Mouse (Mus musculus): Measurements from ENCODE around the gene Smox. TPM values are rescaled to one million over a fixed set of nuclear protein-coding genes. Genes with fewer than 3 reads are reported as not detected.
A peak's percentile ranks its signal among the peaks of the same experiment; 100 is the strongest.

Smox gene
- polyA plus RNA-seq, 1 experiment from 2014 or later, result 19.1 TPM

- ATAC-seq (ENCODE audit: low FRiP score, low TSS enrichment) (peak; percentile 52), DNase-seq (ENCODE audit: low spot score) (peak; percentile 73)
- TF ChIP-seq CTCF (IDR thresholded peaks at IDR 0.05; ENCODE audit: low read depth) (peak; percentile 78), EP300 (optimal IDR thresholded peaks at IDR 0.05) (no peak)
- no peaks in the 10 kb centered on the region; the same call in 1 of the 2 replicates for H3K4me1 ChIP-seq (replicated peaks; ENCODE audit: control insufficient read depth, insufficient read depth)
- H3K27me3 ChIP-seq (ENCODE audit: control insufficient read depth, insufficient read depth, low read length), result peaks cover 3% of the 10 kb centered on the region; the same call in 1 of the 2 replicates
- peak overlapping the region; percentile 53 for H3K9ac ChIP-seq (ENCODE audit: low read length)
- H3K4me2 ChIP-seq (replicated peaks; ENCODE audit: low read depth), result peak overlapping the region; percentile 90
- H3K36me3 ChIP-seq (ENCODE audit: control insufficient read depth, insufficient read depth, low read length), result no peaks in the 10 kb centered on the region
- WGBS, result 2% methylated on average over 45 of the region's 45 CpGs
- no peaks in the 10 kb centered on the region for H3K9me3 ChIP-seq (ENCODE audit: control insufficient read depth, low read length)
- no peak overlapping the region for H3K27ac ChIP-seq (replicated peaks)
- H3K4me3 ChIP-seq (ENCODE audit: low read depth, low read length), result peak overlapping the region; percentile 47
Observed at GRCm38 (mm10) chr2:131545386-131546307, 54.4 kb downstream of the Smox start.

- Histone ChIP-seq H3K36me3 (ENCODE audit: control insufficient read depth, insufficient read depth, low read length) (no peaks in the 10 kb centered on the region), H3K27ac (replicated peaks) (no peak overlapping the region), H3K4me3 (ENCODE audit: low read depth, low read length) (peak overlapping the region; percentile 47), H3K9ac (ENCODE audit: low read length) (peak overlapping the region; percentile 53), H3K4me1 (replicated peaks; ENCODE audit: control insufficient read depth, insufficient read depth) (no peaks in the 10 kb centered on the region; the same call in 1 of the 2 replicates), H3K27me3 (ENCODE audit: control insufficient read depth, insufficient read depth, low read length) (peaks cover 3% of the 10 kb centered on the region; the same call in 1 of the 2 replicates), H3K9me3 (ENCODE audit: control insufficient read depth, low read length) (no peaks in the 10 kb centered on the region), H3K4me2 (replicated peaks; ENCODE audit: low read depth) (peak overlapping the region; percentile 90)
- WGBS, result 7% methylated on average over 27 of the region's 27 CpGs
- DNase-seq (ENCODE audit: low spot score) (no peak), ATAC-seq (ENCODE audit: low FRiP score, low TSS enrichment) (no peak)
- TF ChIP-seq CTCF (IDR thresholded peaks at IDR 0.05; ENCODE audit: low read depth) (no peak), EP300 (optimal IDR thresholded peaks at IDR 0.05) (no peak)
Observed at GRCm38 (mm10) chr2:131546308-131546700, 55.0 kb downstream of the Smox start.

GRCm38 (mm10) chr2:131546745-131547408 lies 55.6 kb downstream of the Smox start:
- H3K4me2 ChIP-seq (replicated peaks; ENCODE audit: low read depth), result peak overlapping the region; percentile 90
- H3K27me3 ChIP-seq (ENCODE audit: control insufficient read depth, insufficient read depth, low read length), result peaks cover 3% of the 10 kb centered on the region; the same call in 1 of the 2 replicates
- WGBS, result 16% methylated on average over 19 of the region's 19 CpGs
- H3K27ac ChIP-seq (replicated peaks), result 0 out of 2 replicates have a peak overlapping the region, but pooled peaks have one; percentile 4
- no peaks in the 10 kb centered on the region for H3K9me3 ChIP-seq (ENCODE audit: control insufficient read depth, low read length)
- no peaks in the 10 kb centered on the region for H3K36me3 ChIP-seq (ENCODE audit: control insufficient read depth, insufficient read depth, low read length)
- peak overlapping the region; percentile 47 for H3K4me3 ChIP-seq (ENCODE audit: low read depth, low read length)
- ATAC-seq (ENCODE audit: low FRiP score, low TSS enrichment) (no peak), DNase-seq (ENCODE audit: low spot score) (peak; percentile 45)
- H3K9ac ChIP-seq (ENCODE audit: low read length), result no peak overlapping the region
- no peak for TF ChIP-seq EP300 (optimal IDR thresholded peaks at IDR 0.05)
- TF ChIP-seq CTCF (IDR thresholded peaks at IDR 0.05; ENCODE audit: low read depth), result 0 out of 2 replicates have a peak, but pooled peaks have one; percentile 12
- no peaks in the 10 kb centered on the region; the same call in 1 of the 2 replicates for H3K4me1 ChIP-seq (replicated peaks; ENCODE audit: control insufficient read depth, insufficient read depth)

- ATAC-seq (ENCODE audit: low FRiP score, low TSS enrichment) (no peak), DNase-seq (ENCODE audit: low spot score) (no peak)
- Histone ChIP-seq H3K4me1 (replicated peaks; ENCODE audit: control insufficient read depth, insufficient read depth) (no peaks in the 10 kb centered on the region; the same call in 1 of the 2 replicates), H3K27ac (replicated peaks) (no peak overlapping the region), H3K9me3 (ENCODE audit: control insufficient read depth, low read length) (no peaks in the 10 kb centered on the region), H3K4me2 (replicated peaks; ENCODE audit: low read depth) (no peak overlapping the region), H3K9ac (ENCODE audit: low read length) (no peak overlapping the region), H3K36me3 (ENCODE audit: control insufficient read depth, insufficient read depth, low read length) (no peaks in the 10 kb centered on the region), H3K27me3 (ENCODE audit: control insufficient read depth, insufficient read depth, low read length) (peaks cover 3% of the 10 kb centered on the region; the same call in 1 of the 2 replicates), H3K4me3 (ENCODE audit: low read depth, low read length) (no peak overlapping the region)
- 59% methylated on average over 2 of the region's 2 CpGs for WGBS
- TF ChIP-seq EP300 (optimal IDR thresholded peaks at IDR 0.05), result no peak
- TF ChIP-seq CTCF (IDR thresholded peaks at IDR 0.05; ENCODE audit: low read depth), result no peak
Observed at GRCm38 (mm10) chr2:131548330-131548729, 57.0 kb downstream of the Smox start.

DNA sequence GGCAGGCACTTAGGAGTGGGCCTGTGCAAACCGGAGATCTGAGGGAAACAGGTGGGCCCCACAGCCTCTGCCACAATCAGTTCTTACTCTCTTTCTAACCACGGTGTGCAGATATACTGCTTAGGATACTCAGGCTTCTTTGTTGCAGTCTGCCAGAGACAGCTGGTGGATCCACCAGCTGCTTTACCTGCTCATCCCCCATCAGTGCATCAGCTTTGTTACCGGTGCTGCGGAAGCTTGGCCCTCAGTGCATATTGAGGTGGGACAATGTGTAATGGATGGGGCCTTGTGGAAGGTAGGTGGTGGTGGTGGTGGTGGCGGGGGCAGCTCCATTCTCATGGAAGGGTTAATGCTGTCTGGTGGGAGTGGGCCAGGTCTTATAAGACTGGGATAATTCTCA lies 57.8 kb downstream of the Smox start:
- no peak overlapping the region for H3K9ac ChIP-seq (ENCODE audit: low read length)
- H3K4me2 ChIP-seq (replicated peaks; ENCODE audit: low read depth), result no peak overlapping the region
- H3K9me3 ChIP-seq (ENCODE audit: control insufficient read depth, low read length), result no peaks in the 10 kb centered on the region
- H3K36me3 ChIP-seq (ENCODE audit: control insufficient read depth, insufficient read depth, low read length), result no peaks in the 10 kb centered on the region
- H3K27ac ChIP-seq (replicated peaks), result no peak overlapping the region
- no peak for DNase-seq (ENCODE audit: low spot score)
- no peak overlapping the region for H3K4me3 ChIP-seq (ENCODE audit: low read depth, low read length)
- 88% methylated on average over 5 of the region's 5 CpGs for WGBS
- no peaks in the 10 kb centered on the region; the same call in 1 of the 2 replicates for H3K4me1 ChIP-seq (replicated peaks; ENCODE audit: control insufficient read depth, insufficient read depth)
- peaks cover 3% of the 10 kb centered on the region; the same call in 1 of the 2 replicates for H3K27me3 ChIP-seq (ENCODE audit: control insufficient read depth, insufficient read depth, low read length)
- no peak for ATAC-seq (ENCODE audit: low FRiP score, low TSS enrichment)
- no peak for TF ChIP-seq CTCF (IDR thresholded peaks at IDR 0.05; ENCODE audit: low read depth)
- TF ChIP-seq EP300 (optimal IDR thresholded peaks at IDR 0.05), result no peak

Measured in stomach, postnatal 0 days (tissue).